Mouse (Mus musculus) gastrocnemius, adult 2 months (tissue): ENCODE measurements around the gene Stambpl1. TPM values are rescaled to one million over a fixed set of nuclear protein-coding genes. Genes with fewer than 3 reads are reported as not detected.

Source experiments
- DNase-seq: peaks from one replicate; pipeline ENCODE4 v3.0.0; 2022
- H3K27ac ChIP-seq: fragments of 200-600 bp; 2 replicates; pipeline ENCODE4 v1.8.1; 2022; ENCODE audit warnings: mild to moderate bottlenecking
- H3K4me3 ChIP-seq: fragments of 200-600 bp; 2 replicates; pipeline ENCODE4 v1.8.1; 2022; ENCODE audit warnings: mild to moderate bottlenecking, moderate library complexity
- CTCF ChIP-seq: fragments of 200-600 bp; IDR thresholded peaks from 2 replicates; pipeline ENCODE4 v1.8.1; 2022; ENCODE audit warnings: antibody characterized with exemption, mild to moderate bottlenecking, moderate library complexity
- intact Hi-C: fragments of 180-260 bp; cut with DNase I; formaldehyde crosslinking; loops from one replicate; pipeline ENCODE4 v1.15.1; 2025
- long read RNA-seq, 2 experiments: library from polyadenylated mRNA; stranded (forward); transcript quantifications; one replicate each; pipeline ENCODE4 v2.0.0; 2021
- total RNA-seq, 2 experiments: library from RNA; stranded (reverse); gene quantifications; 2 replicates each; pipeline ENCODE4 v1.2.3; 2021

Stambpl1 gene
- under 1 TPM; 0.59 to 0.84 TPM for total RNA-seq
- long read RNA-seq, experiment 1, partial matches to known transcripts: 0 of 1 reads
- long read RNA-seq, experiment 1, other reads (novel, unspliced or antisense): 0 of 1 reads
- long read RNA-seq, experiment 2: 0 reads

GRCm38 (mm10) chr19:34192008-34192963, at the start of gene Stambpl1:
Gene Stambpl1, plus strand, starts transcription at chr19:34192229.
- no peak for TF ChIP-seq CTCF
- intact Hi-C loops: no loop called here
- peak within 1 kb of the TSS; percentile 71 for H3K4me3 ChIP-seq
- DNase-seq: peak; percentile 74
- peak within 1 kb of the TSS; percentile 85 for H3K27ac ChIP-seq

GRCm38 (mm10) chr19:34148421-34148820, 43.6 kb upstream of the Stambpl1 start:
- intact Hi-C loops: no loop called here
- no peak overlapping the region for H3K27ac ChIP-seq

GRCm38 (mm10) chr19:34151909-34152308, 40.1 kb upstream of the Stambpl1 start:
- peak; percentile 67 for TF ChIP-seq CTCF
- H3K4me3 ChIP-seq: no peak overlapping the region
- no peak for DNase-seq
- no peak overlapping the region for H3K27ac ChIP-seq
- intact Hi-C loops: no loop called here

More at GRCm38 (mm10) chr19:34148421-34148820, 43.6 kb upstream of the Stambpl1 start:
- no peak for DNase-seq
- no peak overlapping the region for H3K4me3 ChIP-seq
- no peak for TF ChIP-seq CTCF

- Histone ChIP-seq H3K4me3 (no peak overlapping the region), H3K27ac (no peak overlapping the region)
- no peak for DNase-seq
- intact Hi-C loops: no loop called here
- TF ChIP-seq CTCF: no peak
Measured at GRCm38 (mm10) chr19:34153263-34154144, 38.5 kb upstream of the Stambpl1 start.

- intact Hi-C loops: no loop called here
- no peak overlapping the region for H3K27ac ChIP-seq
- no peak for DNase-seq
- no peak for TF ChIP-seq CTCF
- H3K4me3 ChIP-seq: no peak overlapping the region
Measured at GRCm38 (mm10) chr19:34162693-34163092, 29.3 kb upstream of the Stambpl1 start.

GRCm38 (mm10) chr19:34165891-34166290, 26.1 kb upstream of the Stambpl1 start, which contains the start of gene Ankrd22:
Gene Ankrd22, minus strand, starts transcription at chr19:34166053.
- H3K27ac ChIP-seq: no peak within 1 kb of the TSS
- no peak for DNase-seq
- no peak for TF ChIP-seq CTCF
- intact Hi-C loops: no loop called here
- no peak within 1 kb of the TSS for H3K4me3 ChIP-seq

GRCm38 (mm10) chr19:34166386-34166785, 25.6 kb upstream of the Stambpl1 start:
- no peak overlapping the region for H3K27ac ChIP-seq
- TF ChIP-seq CTCF: no peak
- intact Hi-C loops: no loop called here
- H3K4me3 ChIP-seq: no peak overlapping the region
- DNase-seq: no peak

- no peak overlapping the region for H3K4me3 ChIP-seq
- TF ChIP-seq CTCF: no peak
- no peak overlapping the region for H3K27ac ChIP-seq
- intact Hi-C loops: no loop called here
- no peak for DNase-seq
Measured at GRCm38 (mm10) chr19:34167896-34168661, 23.9 kb upstream of the Stambpl1 start.

GRCm38 (mm10) chr19:34169121-34169520, 22.9 kb upstream of the Stambpl1 start:
- no peak for DNase-seq

GRCm38 (mm10) chr19:34171167-34171566, 20.9 kb upstream of the Stambpl1 start:
- intact Hi-C loops: no loop called here
- Histone ChIP-seq H3K27ac (no peak overlapping the region), H3K4me3 (no peak overlapping the region)
- DNase-seq: no peak
- no peak for TF ChIP-seq CTCF

More at GRCm38 (mm10) chr19:34169121-34169520, 22.9 kb upstream of the Stambpl1 start:
- Histone ChIP-seq H3K4me3 (no peak overlapping the region), H3K27ac (no peak overlapping the region)
- no peak for TF ChIP-seq CTCF
- intact Hi-C loops: no loop called here

- no peak for DNase-seq
- no peak overlapping the region for H3K4me3 ChIP-seq
- intact Hi-C loops: no loop called here
- TF ChIP-seq CTCF: no peak
- no peak overlapping the region for H3K27ac ChIP-seq
Measured at GRCm38 (mm10) chr19:34174004-34174403, 18.0 kb upstream of the Stambpl1 start.

GRCm38 (mm10) chr19:34179136-34179535, 12.9 kb upstream of the Stambpl1 start:
- intact Hi-C loops: no loop called here
- Histone ChIP-seq H3K27ac (no peak overlapping the region), H3K4me3 (no peak overlapping the region)
- DNase-seq: no peak
- TF ChIP-seq CTCF: no peak
